Mouse (Mus musculus): ENCODE measurements around the gene Mtrf1. TPM values are rescaled to one million over a fixed set of nuclear protein-coding genes. Genes with fewer than 3 reads are reported as not detected.

Mtrf1 gene
- polyA plus RNA-seq, 1 experiment: not detected

GRCm38 (mm10) chr14:79467621-79468020 lies 70.0 kb downstream of the Mtrf1 start:
- H3K4me1 ChIP-seq (ENCODE audit: control insufficient read depth, insufficient read depth, low read length): no peaks in the 10 kb centered on the region
- TF ChIP-seq CTCF (IDR thresholded peaks at IDR 0.05; ENCODE audit: insufficient read depth, low read depth, low read length) (no peak), POLR2A (IDR thresholded peaks at IDR 0.05; ENCODE audit: insufficient read depth, low read depth, low read length) (no peak)
- H3K4me3 ChIP-seq (ENCODE audit: insufficient read depth, low read depth, low read length): no peak overlapping the region
- H3K27ac ChIP-seq (ENCODE audit: insufficient read depth, low read depth, low read length): no peak overlapping the region
- 3% methylated on average over 3 of the region's 3 CpGs for WGBS

Other genes starting within 250 kb of the Mtrf1 start
- not detected in 2 replicates for gene Zfp957, start 150.4 kb upstream of the Mtrf1 start, polyA plus RNA-seq (2012; ENCODE audit: insufficient read depth, insufficient read length, low replicate concordance, missing spikeins)
- gene Rgcc, start 96.1 kb upstream of the Mtrf1 start, polyA plus RNA-seq (2012; ENCODE audit: insufficient read depth, insufficient read length, low replicate concordance, missing spikeins): not detected in 2 replicates
- not detected in 2 replicates for gene Naa16, start 7.0 kb upstream of the Mtrf1 start, polyA plus RNA-seq (2012; ENCODE audit: insufficient read depth, insufficient read length, low replicate concordance, missing spikeins)
- not detected in 2 replicates for gene Kbtbd7, start 28.7 kb downstream of the Mtrf1 start, polyA plus RNA-seq (2012; ENCODE audit: insufficient read depth, insufficient read length, low replicate concordance, missing spikeins)
- not detected in 2 replicates for gene Kbtbd6, start 54.1 kb downstream of the Mtrf1 start, polyA plus RNA-seq (2012; ENCODE audit: insufficient read depth, insufficient read length, low replicate concordance, missing spikeins)
- 261 TPM in 1 of 2 replicates, not detected in the other for gene Elf1, start 83.4 kb downstream of the Mtrf1 start, polyA plus RNA-seq (2012; ENCODE audit: insufficient read depth, insufficient read length, low replicate concordance, missing spikeins)
- not detected in 2 replicates for gene Wbp4, start 83.7 kb downstream of the Mtrf1 start, polyA plus RNA-seq (2012; ENCODE audit: insufficient read depth, insufficient read length, low replicate concordance, missing spikeins)
- gene Sugt1, start 189.9 kb downstream of the Mtrf1 start, polyA plus RNA-seq (2012; ENCODE audit: insufficient read depth, insufficient read length, low replicate concordance, missing spikeins): not detected in 2 replicates